Mouse (Mus musculus): ENCODE results near the gene Tescl. TPM values are rescaled to one million over a fixed set of nuclear protein-coding genes. Genes with fewer than 3 reads are reported as not detected.

The Tescl gene
- polyA plus RNA-seq, 1 experiment from 2014 or later: not detected

DNA sequence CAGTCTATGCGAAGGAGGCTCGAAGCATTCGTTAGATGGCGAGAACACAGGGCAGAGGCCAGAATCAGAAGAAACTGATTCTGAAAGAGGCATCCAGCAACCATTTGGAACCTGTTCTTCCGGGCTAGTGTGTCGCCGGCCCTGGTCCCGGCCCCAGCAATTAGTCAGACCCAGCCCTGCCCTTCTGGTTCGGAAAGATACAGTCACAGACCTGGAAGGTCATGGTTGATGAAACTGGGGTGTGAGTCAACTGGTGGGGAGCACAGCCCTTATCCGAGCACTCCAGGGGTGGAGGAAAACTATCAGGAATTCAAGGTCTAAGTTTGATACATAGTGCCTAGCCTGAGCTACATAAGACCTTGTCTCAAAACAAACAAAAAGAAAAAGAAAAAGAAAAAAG, 22.3 kb upstream of the Tescl start:
- H3K4me2 ChIP-seq: no peak overlapping the region
- no peaks in the 10 kb centered on the region for H3K36me3 ChIP-seq
- no peak overlapping the region for H3K27ac ChIP-seq
- H3K4me3 ChIP-seq (replicated peaks): no peak overlapping the region
- no peak for ATAC-seq (ENCODE audit: insufficient read depth, low FRiP score, low read depth)
- no peak overlapping the region for H3K9ac ChIP-seq
- no peaks in the 10 kb centered on the region for H3K4me1 ChIP-seq
- H3K9me3 ChIP-seq: no peaks in the 10 kb centered on the region
- no peaks in the 10 kb centered on the region for H3K27me3 ChIP-seq (replicated peaks)
- WGBS: 67% methylated on average over 10 of the region's 10 CpGs

DNA sequence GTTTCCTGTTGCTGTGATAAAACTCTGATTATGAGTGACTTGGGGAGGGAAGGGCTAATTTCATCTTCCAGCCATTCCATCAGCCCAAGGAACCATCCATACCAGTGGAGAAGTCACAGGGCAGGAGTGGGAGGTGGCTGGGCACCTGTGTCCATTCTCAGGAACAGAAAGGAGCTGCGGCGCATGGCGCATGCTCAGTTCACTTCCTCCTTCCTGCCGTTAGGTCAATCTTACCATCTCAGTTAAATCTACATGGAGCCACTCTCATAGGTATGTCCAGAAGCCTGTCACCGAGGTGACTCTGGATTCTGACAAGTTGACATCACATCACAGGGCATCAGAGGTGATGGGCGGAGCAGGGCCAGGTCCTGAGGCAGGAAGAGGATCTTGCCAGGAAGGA, 21.9 kb upstream of the Tescl start:
- Histone ChIP-seq H3K4me2 (no peak overlapping the region), H3K9ac (no peak overlapping the region), H3K4me3 (replicated peaks) (no peak overlapping the region), H3K27ac (no peak overlapping the region), H3K9me3 (no peaks in the 10 kb centered on the region), H3K36me3 (no peaks in the 10 kb centered on the region), H3K27me3 (replicated peaks) (no peaks in the 10 kb centered on the region), H3K4me1 (no peaks in the 10 kb centered on the region)
- ATAC-seq (ENCODE audit: insufficient read depth, low FRiP score, low read depth): no peak
- WGBS: 73% methylated on average over 6 of the region's 6 CpGs

DNA sequence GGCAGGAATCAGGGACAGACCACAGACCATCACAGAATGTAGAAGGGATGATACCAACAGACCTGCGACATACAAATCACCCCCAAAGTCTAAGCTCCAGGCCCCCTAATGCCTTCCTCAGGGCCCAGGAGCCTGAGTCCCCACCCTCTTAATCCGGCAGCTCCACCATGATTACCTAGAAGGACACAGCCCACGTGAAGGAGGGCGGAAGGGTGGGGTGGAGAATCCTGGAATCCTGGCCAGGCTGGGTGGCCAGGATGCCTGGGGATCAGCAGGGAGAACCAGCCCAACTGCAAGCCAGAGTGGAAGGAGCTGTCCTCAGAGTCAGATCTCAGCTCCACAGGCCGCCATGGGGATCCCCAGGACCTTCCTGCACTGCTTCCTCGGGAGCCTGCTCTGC, 15.2 kb upstream of the Tescl start, which contains the start of gene Lypd5:
Lypd5 (plus strand) TSS at position 301 of the 400 bp plus-strand sequence.
- no peak for ATAC-seq (ENCODE audit: insufficient read depth, low FRiP score, low read depth)
- 31% methylated on average over 6 of the region's 6 CpGs for WGBS
- Histone ChIP-seq H3K9ac (no peak within 1 kb of the TSS), H3K27me3 (replicated peaks) (no peaks in the 10 kb centered on the region; the same call in 1 of the 2 replicates), H3K36me3 (no peaks in the 10 kb centered on the region), H3K9me3 (no peaks in the 10 kb centered on the region), H3K4me1 (no peaks in the 10 kb centered on the region), H3K4me3 (replicated peaks) (no peak within 1 kb of the TSS), H3K4me2 (no peak within 1 kb of the TSS), H3K27ac (no peak within 1 kb of the TSS)

- Histone ChIP-seq H3K4me3 (replicated peaks) (no peak overlapping the region), H3K9me3 (no peaks in the 10 kb centered on the region), H3K4me2 (no peak overlapping the region), H3K9ac (no peak overlapping the region), H3K27ac (no peak overlapping the region), H3K36me3 (no peaks in the 10 kb centered on the region), H3K4me1 (no peaks in the 10 kb centered on the region), H3K27me3 (replicated peaks) (no peaks in the 10 kb centered on the region; the same call in 1 of the 2 replicates)
- WGBS: 58% methylated on average over 5 of the region's 5 CpGs
- ATAC-seq (ENCODE audit: insufficient read depth, low FRiP score, low read depth): no peak
These were observed 12.7 kb upstream of the Tescl start for GRCm38 (mm10) chr7:24346444-24346843.

DNA sequence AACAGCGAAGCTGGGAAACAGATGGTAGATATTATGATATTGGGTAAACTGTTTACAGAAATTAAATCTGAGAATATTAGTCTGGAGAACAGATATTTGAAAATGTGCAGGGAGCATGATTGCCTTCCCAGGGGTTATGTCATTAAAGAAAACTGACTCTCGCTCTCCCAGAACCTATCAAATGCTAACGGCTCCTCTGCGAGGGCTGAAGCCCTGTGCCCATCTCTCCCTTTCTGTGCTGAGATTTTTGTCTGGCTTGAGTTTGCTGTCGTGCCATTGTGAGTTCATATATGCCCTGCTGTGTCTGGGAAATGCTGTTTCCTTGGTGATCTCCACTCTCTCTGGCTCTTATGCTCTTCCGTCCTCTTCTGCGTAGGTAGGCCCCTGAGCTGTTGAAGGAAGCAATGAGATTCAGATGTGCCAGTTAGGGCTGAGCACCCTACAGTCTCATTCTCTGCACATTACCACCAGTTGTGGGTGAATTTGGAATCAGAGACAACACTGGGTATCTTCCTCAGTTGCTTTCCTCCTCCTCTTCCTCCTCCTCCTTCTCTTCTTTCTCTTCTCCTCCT, 10.1 kb upstream of the Tescl start:
- H3K27me3 ChIP-seq (replicated peaks): no peaks in the 10 kb centered on the region; the same call in 1 of the 2 replicates
- H3K9ac ChIP-seq: no peak overlapping the region
- 60% methylated on average over 7 of the region's 7 CpGs for WGBS
- H3K4me1 ChIP-seq: no peaks in the 10 kb centered on the region
- no peak overlapping the region for H3K27ac ChIP-seq
- H3K9me3 ChIP-seq: no peaks in the 10 kb centered on the region
- no peak overlapping the region for H3K4me3 ChIP-seq (replicated peaks)
- H3K36me3 ChIP-seq: no peaks in the 10 kb centered on the region
- H3K4me2 ChIP-seq: no peak overlapping the region
- ATAC-seq (ENCODE audit: insufficient read depth, low FRiP score, low read depth): no peak

DNA sequence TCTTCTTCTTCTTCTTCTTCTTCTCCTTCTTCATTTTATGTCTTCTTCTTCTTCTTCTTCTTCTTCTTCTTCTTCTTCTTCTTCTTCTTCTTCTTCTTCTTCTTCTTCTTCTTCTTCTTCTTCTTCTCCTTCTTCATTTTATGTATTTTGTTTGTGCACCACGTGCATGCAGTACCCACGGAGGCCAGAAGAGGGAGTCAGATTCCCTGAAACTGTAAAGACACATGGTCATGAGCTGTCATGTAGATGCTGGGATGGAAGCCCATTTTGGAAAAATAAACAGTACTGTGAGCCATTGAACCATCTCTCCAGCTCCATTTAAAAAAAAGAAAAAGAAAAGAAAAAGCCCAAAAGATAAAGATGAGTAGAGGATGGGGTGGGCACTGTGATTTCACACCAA, 4.5 kb upstream of the Tescl start:
- 46% methylated on average over 2 of the region's 2 CpGs for WGBS
- no peak overlapping the region for H3K27ac ChIP-seq
- H3K9ac ChIP-seq: no peak overlapping the region
- H3K4me1 ChIP-seq: no peaks in the 10 kb centered on the region
- no peak overlapping the region for H3K4me3 ChIP-seq (replicated peaks)
- H3K9me3 ChIP-seq: no peaks in the 10 kb centered on the region
- no peak overlapping the region for H3K4me2 ChIP-seq
- no peaks in the 10 kb centered on the region for H3K36me3 ChIP-seq
- H3K27me3 ChIP-seq (replicated peaks): peaks cover 2% of the 10 kb centered on the region; the same call in 1 of the 2 replicates
- ATAC-seq (ENCODE audit: insufficient read depth, low FRiP score, low read depth): no peak

DNA sequence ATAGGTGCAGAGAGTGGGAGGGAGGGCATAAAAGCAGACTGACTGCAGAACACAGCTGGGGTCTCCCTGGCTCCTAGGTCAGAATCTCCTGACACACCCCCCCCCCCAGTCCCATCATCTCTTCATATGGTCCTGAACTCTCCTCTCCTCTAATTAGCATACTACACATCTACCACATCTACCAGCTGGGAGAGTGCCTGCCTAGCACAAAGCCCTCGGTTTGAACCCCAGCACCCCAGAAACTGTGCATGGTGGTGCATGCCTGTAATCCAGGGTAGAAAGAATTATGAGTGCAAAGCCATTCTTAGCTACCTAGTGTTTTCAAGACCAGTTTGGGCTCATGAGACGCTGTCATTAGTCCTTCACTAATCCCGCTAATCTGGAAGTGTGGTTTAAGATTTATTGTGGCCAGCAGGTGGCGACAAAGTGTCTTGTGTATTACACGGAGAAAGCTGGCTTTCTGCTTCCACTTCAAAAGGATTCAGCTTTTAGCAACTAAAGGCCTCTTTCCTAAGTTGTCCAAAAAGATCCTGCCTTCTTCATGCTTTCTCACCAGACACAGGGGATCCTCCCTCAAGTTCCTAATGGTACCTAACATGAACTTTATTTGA, 2.1 kb upstream of the Tescl start:
- WGBS: 10% methylated on average over 5 of the region's 5 CpGs

GRCm38 (mm10) chr7:24327281-24327975, 6.3 kb downstream of the Tescl start:
- no peak overlapping the region for H3K9ac ChIP-seq
- H3K4me1 ChIP-seq: 0 out of 2 replicates have a peak, but pooled peaks cover 6% of the 10 kb centered on the region
- peak; percentile 56; the same call in 1 of the 2 replicates for ATAC-seq (ENCODE audit: insufficient read depth, low FRiP score, low read depth)
- no peaks in the 10 kb centered on the region for H3K27me3 ChIP-seq (replicated peaks)
- H3K27ac ChIP-seq: no peak overlapping the region
- no peak overlapping the region for H3K4me3 ChIP-seq (replicated peaks)
- no peaks in the 10 kb centered on the region for H3K9me3 ChIP-seq
- no peak overlapping the region for H3K4me2 ChIP-seq
- H3K36me3 ChIP-seq: no peaks in the 10 kb centered on the region
- 72% methylated on average over 14 of the region's 14 CpGs for WGBS

More for the DNA sequence above, 2.1 kb upstream of the Tescl start:
- Histone ChIP-seq H3K4me2 (no peak overlapping the region), H3K4me1 (no peaks in the 10 kb centered on the region), H3K27ac (no peak overlapping the region), H3K9ac (no peak overlapping the region), H3K4me3 (replicated peaks) (no peak overlapping the region), H3K27me3 (replicated peaks) (peaks cover 2% of the 10 kb centered on the region; the same call in 1 of the 2 replicates), H3K36me3 (no peaks in the 10 kb centered on the region), H3K9me3 (no peaks in the 10 kb centered on the region)
- ATAC-seq (ENCODE audit: insufficient read depth, low FRiP score, low read depth): no peak

DNA sequence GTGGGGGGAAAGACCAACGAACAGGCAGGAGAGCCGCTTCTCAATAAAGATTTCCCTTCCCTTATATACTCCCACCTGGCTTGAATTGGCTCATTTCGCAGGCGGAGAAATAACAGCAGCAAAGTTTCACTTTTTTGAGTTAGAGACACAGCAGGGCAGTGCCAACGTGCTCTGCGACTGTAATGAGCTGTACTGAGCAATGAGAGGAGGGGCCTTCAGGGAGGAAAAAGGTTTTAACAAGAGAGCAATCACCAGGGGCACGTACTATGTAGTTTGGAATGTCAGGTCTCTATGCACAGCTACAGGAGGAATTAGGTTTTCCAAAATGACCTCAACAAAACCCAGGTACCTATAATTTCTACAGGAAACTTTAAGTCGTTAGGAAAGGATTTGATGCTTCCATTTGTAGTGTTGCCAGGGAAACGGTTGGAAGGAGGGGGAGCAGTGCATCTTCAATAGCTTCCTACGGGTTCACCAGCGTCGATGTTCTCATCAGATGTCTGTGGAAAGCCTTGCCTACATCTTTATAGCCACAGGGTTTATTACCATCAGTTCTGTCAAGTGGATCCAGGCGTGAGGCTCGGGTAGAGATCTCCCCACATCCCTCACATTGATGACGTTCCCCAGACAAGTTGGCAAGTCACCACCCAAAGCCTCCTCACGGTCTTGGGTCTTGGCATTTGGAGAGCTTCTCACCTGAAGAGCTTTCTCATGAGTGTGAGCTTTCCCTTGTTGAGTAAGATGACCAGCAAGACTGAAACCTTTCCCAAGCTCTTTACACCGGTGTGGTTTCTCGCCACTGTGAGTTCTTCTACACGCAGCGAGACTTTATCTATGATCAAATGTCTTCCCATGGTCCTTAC, 7.2 kb downstream of the Tescl start:
- H3K9ac ChIP-seq: no peak overlapping the region
- no peaks in the 10 kb centered on the region for H3K27me3 ChIP-seq (replicated peaks)
- no peaks in the 10 kb centered on the region for H3K36me3 ChIP-seq
- no peak for ATAC-seq (ENCODE audit: insufficient read depth, low FRiP score, low read depth)
- H3K4me3 ChIP-seq (replicated peaks): peak overlapping the region; percentile 27; the same call in 1 of the 2 replicates
- 0 out of 2 replicates have a peak, but pooled peaks cover 6% of the 10 kb centered on the region for H3K4me1 ChIP-seq
- no peak overlapping the region for H3K27ac ChIP-seq
- H3K9me3 ChIP-seq: no peaks in the 10 kb centered on the region
- 54% methylated on average over 20 of the region's 20 CpGs for WGBS
- peak overlapping the region; percentile 56 for H3K4me2 ChIP-seq

GRCm38 (mm10) chr7:24325675-24326128, 8.0 kb downstream of the Tescl start:
- Histone ChIP-seq H3K36me3 (no peaks in the 10 kb centered on the region), H3K9me3 (no peaks in the 10 kb centered on the region), H3K27ac (no peak overlapping the region), H3K9ac (no peak overlapping the region), H3K27me3 (replicated peaks) (no peaks in the 10 kb centered on the region), H3K4me2 (peak overlapping the region; percentile 56), H3K4me1 (0 out of 2 replicates have a peak, but pooled peaks cover 6% of the 10 kb centered on the region), H3K4me3 (replicated peaks) (peak overlapping the region; percentile 27)
- 17% methylated on average over 13 of the region's 13 CpGs for whole genome bisulfite sequencing
- ATAC-seq (ENCODE audit: insufficient read depth, low FRiP score, low read depth): no peak

- Histone ChIP-seq H3K27ac (no peak overlapping the region), H3K4me2 (no peak overlapping the region; the same call in 1 of the 2 replicates), H3K4me3 (replicated peaks) (no peak overlapping the region), H3K36me3 (no peaks in the 10 kb centered on the region), H3K27me3 (replicated peaks) (no peaks in the 10 kb centered on the region), H3K9me3 (no peaks in the 10 kb centered on the region), H3K9ac (no peak overlapping the region), H3K4me1 (0 out of 2 replicates have a peak, but pooled peaks cover 6% of the 10 kb centered on the region)
- 84% methylated on average over 6 of the region's 6 CpGs for WGBS
- no peak for ATAC-seq (ENCODE audit: insufficient read depth, low FRiP score, low read depth)
These were observed 8.5 kb downstream of the Tescl start for GRCm38 (mm10) chr7:24325197-24325596.

Data from stomach, embryonic 15.5 days (tissue).